Mouse (Mus musculus) intestine, postnatal 0 days (tissue): ENCODE data around the gene Dalrd3. TPM values are rescaled to one million over a fixed set of nuclear protein-coding genes. Genes with fewer than 3 reads are reported as not detected.

Experiments
- ATAC-seq: fragments of 200-750 bp; cut with Nextera tagmentation; 2 replicates; pipeline ENCODE4 v1.8.0; 2017; ENCODE audit warnings: mild to moderate bottlenecking, moderate TSS enrichment, moderate library complexity
- H3K27ac ChIP-seq: fragments of 300-500 bp; sonication (generic); 2 replicates; pipeline ENCODE4 v1.5.1; 2014; ENCODE audit warnings: mild to moderate bottlenecking, low read depth, low read length, moderate library complexity
- H3K27me3 ChIP-seq: fragments of 300-500 bp; sonication (generic); replicated peaks from 2 replicates; pipeline ENCODE4 v1.6.1; 2014; ENCODE audit warnings: low read length, mixed read lengths; ENCODE audit not compliant: control insufficient read depth, insufficient read depth
- H3K36me3 ChIP-seq: fragments of 300-500 bp; sonication (generic); 2 replicates; pipeline ENCODE4 v1.6.1; 2014; ENCODE audit warnings: mild to moderate bottlenecking, moderate library complexity; ENCODE audit not compliant: control insufficient read depth, insufficient read depth
- H3K4me1 ChIP-seq: fragments of 300-500 bp; sonication (generic); replicated peaks from 2 replicates; pipeline ENCODE4 v1.6.1; 2014; ENCODE audit warnings: antibody characterized with exemption, low read length, mixed read lengths; ENCODE audit not compliant: control insufficient read depth, insufficient read depth
- H3K4me2 ChIP-seq: fragments of 300-500 bp; sonication (generic); replicated peaks from 2 replicates; pipeline ENCODE4 v1.6.1; 2014; ENCODE audit warnings: low read depth, mild to moderate bottlenecking, moderate library complexity
- H3K4me3 ChIP-seq: fragments of 300-500 bp; sonication (generic); 2 replicates; pipeline ENCODE4 v1.5.1; 2014; ENCODE audit warnings: low read depth, low read length
- H3K9ac ChIP-seq: fragments of 300-500 bp; sonication (generic); 2 replicates; pipeline ENCODE4 v1.6.1; 2014; ENCODE audit warnings: mild to moderate bottlenecking, low read depth, low read length
- H3K9me3 ChIP-seq: fragments of 300-500 bp; sonication (generic); 2 replicates; pipeline ENCODE4 v1.6.1; 2016; ENCODE audit warnings: mixed run types; ENCODE audit not compliant: control insufficient read depth
- CTCF ChIP-seq: sonication (generic); IDR thresholded peaks from 2 replicates; pipeline ENCODE4 v1.5.1; 2016; ENCODE audit warnings: low read depth, mild to moderate bottlenecking, control low read depth, antibody characterized with exemption, moderate library complexity
- WGBS: fragments of 180-500 bp; shearing (Covaris S2); extraction: QIAGEN DNeasy Blood & Tissue Kit; methylation state at CpG from one replicate; pipeline ENCODE4 v1.1.7; 2014; 5-methylcytosine and 5-hydroxymethylcytosine counted together
- polyA plus RNA-seq: library from polyadenylated mRNA; unstranded; fragments of >200 nt; fragmentation: Nextera tagmentation; extraction: Ambion mirVana; gene quantifications from 2 replicates; pipeline ENCODE4 v1.2.1, GENCODE M21; 2015

Gene Dalrd3
- polyA plus RNA-seq, 1 experiment from 2014 or later, result 38.3 TPM

DNA sequence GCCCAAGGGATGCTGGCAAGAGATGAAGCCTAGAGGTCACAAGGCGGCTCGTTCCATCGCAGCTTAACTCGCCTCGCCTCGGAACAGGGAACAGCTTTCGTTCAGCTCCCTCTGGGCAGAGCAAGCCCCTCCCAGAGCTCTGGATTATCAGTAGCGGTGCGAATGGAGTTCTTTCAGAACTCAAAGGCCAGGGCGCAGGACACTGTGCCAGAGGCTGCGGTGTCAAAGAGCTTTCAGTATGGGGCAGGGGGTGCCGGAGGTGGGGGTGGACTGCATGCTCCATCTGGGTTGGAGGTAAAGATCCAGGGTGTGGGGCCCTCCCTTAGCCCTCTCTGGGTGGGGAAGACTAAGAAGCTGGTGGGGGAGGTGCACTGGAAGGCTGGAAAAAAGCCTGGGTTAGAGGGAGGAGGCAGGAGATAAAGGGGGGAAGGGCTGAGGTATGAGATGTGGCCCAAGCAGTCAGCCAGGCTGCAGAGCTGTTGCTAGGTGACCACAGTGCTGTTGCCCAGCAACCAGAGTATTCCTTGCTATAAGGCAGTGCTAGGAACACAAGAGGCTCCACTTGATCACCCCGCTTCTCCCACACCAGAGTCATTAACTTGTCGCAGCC, 18.0 kb downstream of the Dalrd3 start:
- TF ChIP-seq CTCF, result no peak
- Histone ChIP-seq H3K4me3 (no peak overlapping the region), H3K27me3 (no peaks in the 10 kb centered on the region), H3K9me3 (no peaks in the 10 kb centered on the region), H3K4me1 (no peaks in the 10 kb centered on the region), H3K36me3 (no peaks in the 10 kb centered on the region), H3K4me2 (no peak overlapping the region; the same call in 1 of the 2 replicates), H3K27ac (no peak overlapping the region), H3K9ac (no peak overlapping the region)
- WGBS, result 14% methylated on average over 14 of the region's 14 CpGs
- peak; percentile 50 for ATAC-seq

DNA sequence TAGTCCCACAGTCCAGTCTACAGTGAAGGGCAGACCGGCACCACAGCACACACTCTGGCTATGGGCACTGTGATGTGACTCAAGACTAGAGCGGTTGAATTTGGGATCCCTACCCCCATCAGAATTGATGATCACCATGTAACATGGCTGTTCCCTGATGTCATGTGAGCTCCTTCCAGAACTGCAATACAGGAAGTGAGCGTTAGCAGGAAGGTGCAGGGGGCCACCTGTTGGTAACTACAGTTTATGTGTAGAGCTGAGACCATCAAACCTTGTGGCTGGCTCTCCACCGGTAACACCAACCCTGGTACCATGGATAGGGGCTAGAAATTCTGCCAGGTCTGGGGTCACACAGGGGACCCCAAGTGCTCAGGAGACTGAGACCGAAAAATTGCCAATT, 19.5 kb downstream of the Dalrd3 start:
- peak; percentile 58 for TF ChIP-seq CTCF
- Histone ChIP-seq H3K9me3 (no peaks in the 10 kb centered on the region), H3K4me3 (no peak overlapping the region), H3K4me1 (no peaks in the 10 kb centered on the region), H3K27me3 (no peaks in the 10 kb centered on the region), H3K36me3 (no peaks in the 10 kb centered on the region), H3K9ac (no peak overlapping the region), H3K4me2 (no peak overlapping the region), H3K27ac (no peak overlapping the region)
- 63% methylated on average over 5 of the region's 5 CpGs for WGBS
- no peak for ATAC-seq

- TF ChIP-seq CTCF, result no peak
- H3K27ac ChIP-seq, result no peak overlapping the region
- no peak overlapping the region for H3K9ac ChIP-seq
- 84% methylated on average over 4 of the region's 4 CpGs for WGBS
- no peak for ATAC-seq
- no peak overlapping the region for H3K4me2 ChIP-seq
- H3K4me1 ChIP-seq, result no peaks in the 10 kb centered on the region
- H3K9me3 ChIP-seq, result no peaks in the 10 kb centered on the region
- no peaks in the 10 kb centered on the region for H3K27me3 ChIP-seq
- no peaks in the 10 kb centered on the region for H3K36me3 ChIP-seq
- H3K4me3 ChIP-seq, result no peak overlapping the region
These were observed 21.8 kb downstream of the Dalrd3 start for GRCm38 (mm10) chr9:108591462-108591861.

DNA sequence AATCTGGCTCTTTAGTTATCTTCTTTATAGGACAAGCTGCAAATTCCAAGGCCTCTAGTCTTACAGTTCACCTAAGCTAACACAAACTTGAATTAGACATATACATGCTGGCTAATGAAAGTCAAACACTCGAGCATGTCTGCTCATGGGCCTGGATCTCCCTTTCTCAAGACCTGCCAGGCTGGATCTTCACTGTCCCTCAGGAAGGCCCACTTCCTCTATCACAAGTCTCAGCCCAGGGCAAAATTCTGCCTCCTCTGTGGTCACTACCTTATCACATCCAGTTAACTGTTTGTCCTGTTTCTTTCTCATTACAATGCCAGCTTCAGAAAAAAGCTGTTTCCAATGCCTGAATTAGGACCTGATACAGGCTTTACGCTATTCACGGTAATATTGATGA, 24.7 kb downstream of the Dalrd3 start:
- no peak overlapping the region for H3K9ac ChIP-seq
- no peak overlapping the region for H3K4me2 ChIP-seq
- 65% methylated on average over 3 of the region's 3 CpGs for WGBS
- H3K4me3 ChIP-seq, result no peak overlapping the region
- no peak for ATAC-seq
- TF ChIP-seq CTCF, result no peak
- no peaks in the 10 kb centered on the region for H3K9me3 ChIP-seq
- H3K4me1 ChIP-seq, result no peaks in the 10 kb centered on the region
- no peaks in the 10 kb centered on the region for H3K36me3 ChIP-seq
- H3K27me3 ChIP-seq, result no peaks in the 10 kb centered on the region
- no peak overlapping the region for H3K27ac ChIP-seq

- ATAC-seq, result peak; percentile 37; the same call in 1 of the 2 replicates
These were observed 27.5 kb downstream of the Dalrd3 start, which contains the start of gene P4htm for GRCm38 (mm10) chr9:108596998-108597764. TSS of gene P4htm (minus strand) at chr9:108597667.

GRCm38 (mm10) chr9:108599021-108599566, 29.4 kb downstream of the Dalrd3 start:
- Histone ChIP-seq H3K4me2 (no peak overlapping the region), H3K27ac (no peak overlapping the region), H3K4me3 (no peak overlapping the region), H3K9ac (no peak overlapping the region), H3K9me3 (no peaks in the 10 kb centered on the region), H3K4me1 (no peaks in the 10 kb centered on the region), H3K36me3 (peaks cover 17% of the 10 kb centered on the region), H3K27me3 (no peaks in the 10 kb centered on the region)
- ATAC-seq, result no peak
- 75% methylated on average over 4 of the region's 4 CpGs for WGBS
- TF ChIP-seq CTCF, result no peak

More at GRCm38 (mm10) chr9:108596998-108597764, 27.5 kb downstream of the Dalrd3 start, which contains the start of gene P4htm:
- H3K9ac ChIP-seq, result peak within 1 kb of the TSS; percentile 18
- H3K36me3 ChIP-seq, result no peaks in the 10 kb centered on the region
- H3K27ac ChIP-seq, result no peak within 1 kb of the TSS
- peak within 1 kb of the TSS; percentile 86 for H3K4me2 ChIP-seq
- peak within 1 kb of the TSS; percentile 57 for H3K4me3 ChIP-seq
- no peaks in the 10 kb centered on the region for H3K4me1 ChIP-seq
- TF ChIP-seq CTCF, result peak; percentile 15; the same call in 1 of the 2 replicates
- WGBS, result 3% methylated on average over 69 of the region's 69 CpGs
- no peaks in the 10 kb centered on the region for H3K27me3 ChIP-seq
- H3K9me3 ChIP-seq, result no peaks in the 10 kb centered on the region
